Mouse (Mus musculus): ENCODE measurements around the gene Zar1l. TPM values are rescaled to one million over a fixed set of nuclear protein-coding genes. Genes with fewer than 3 reads are reported as not detected.
"Not testable (repeated sequence)": the region's sequence is repeated elsewhere in the genome, so short reads cannot be mapped to it uniquely, and the experiment has no call there.

Zar1l gene
- polyA plus RNA-seq, 1 experiment from 2014 or later, result not detected

DNA sequence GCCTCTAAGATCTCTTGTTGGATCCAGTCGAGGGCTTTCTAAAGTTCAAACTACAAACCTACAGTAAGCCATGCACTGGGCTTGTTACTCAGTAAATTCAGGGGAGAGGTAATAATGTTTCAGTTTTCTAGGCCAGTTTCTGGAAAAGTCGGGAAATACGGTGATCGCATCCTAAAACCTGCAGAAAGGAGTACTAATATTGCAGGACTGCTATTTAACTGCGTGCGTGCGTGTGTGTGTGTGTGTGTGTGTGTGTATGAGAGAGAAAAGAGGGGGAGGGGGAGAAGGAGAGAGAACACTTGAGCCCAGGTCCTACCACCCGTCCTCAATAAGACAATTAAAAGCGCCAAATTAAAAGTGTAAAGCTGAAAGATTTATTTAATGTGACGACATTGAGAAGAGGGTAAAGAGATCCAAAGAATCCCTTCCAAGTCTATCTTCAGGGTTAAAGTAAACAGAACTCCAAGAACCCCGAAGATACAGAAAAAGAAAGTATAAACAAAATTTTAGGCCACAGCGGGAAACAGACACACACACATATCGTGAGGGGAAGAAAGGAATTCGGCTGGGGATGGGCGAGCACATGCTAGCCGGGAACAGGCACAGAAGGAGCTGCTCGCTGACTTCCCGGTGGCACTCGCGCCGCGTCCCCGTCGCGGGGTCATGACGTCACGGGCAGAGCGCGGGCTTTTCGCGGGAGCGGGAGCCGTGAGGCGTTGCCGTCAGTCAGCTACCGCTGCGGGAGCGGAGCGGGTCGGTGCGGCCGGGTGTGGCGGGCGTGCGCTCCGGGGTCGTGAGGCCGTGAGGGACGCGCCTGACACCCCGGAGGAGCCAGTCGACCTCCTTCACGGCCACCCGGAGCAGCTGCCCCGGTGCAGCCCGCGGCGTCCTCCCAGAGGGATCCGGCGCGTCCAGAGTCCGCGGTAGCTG, 4.2 kb upstream of the Zar1l start, which contains the start of gene Brca2:
Gene Brca2, plus strand, starts transcription at position 694 of the 930 bp plus-strand sequence.
- H3K9me3 ChIP-seq (replicated peaks), result no peaks in the 10 kb centered on the region

GRCm38 (mm10) chr5:150519551-150519950, 1.6 kb upstream of the Zar1l start:
- WGBS, result 95% methylated on average over 1 of the region's 1 CpGs
- no peak overlapping the region for H3K4me2 ChIP-seq
- H3K9me3 ChIP-seq (replicated peaks), result no peaks in the 10 kb centered on the region
- no peaks in the 10 kb centered on the region for H3K27me3 ChIP-seq
- H3K4me1 ChIP-seq, result peaks cover 11% of the 10 kb centered on the region
- no peak overlapping the region for H3K27ac ChIP-seq
- no peak overlapping the region for H3K9ac ChIP-seq
- H3K36me3 ChIP-seq, result no peaks in the 10 kb centered on the region
- ATAC-seq (replicated peaks; ENCODE audit: low FRiP score), result no peak
- H3K4me3 ChIP-seq (replicated peaks), result no peak overlapping the region

More for the DNA sequence above, 4.2 kb upstream of the Zar1l start, which contains the start of gene Brca2:
- H3K4me1 ChIP-seq, result peaks cover 11% of the 10 kb centered on the region
- peak; percentile 97 for ATAC-seq (replicated peaks; ENCODE audit: low FRiP score)
- H3K36me3 ChIP-seq, result no peaks in the 10 kb centered on the region
- peak within 1 kb of the TSS; percentile 82 for H3K27ac ChIP-seq
- peak within 1 kb of the TSS; percentile 71 for H3K4me3 ChIP-seq (replicated peaks)
- H3K27me3 ChIP-seq, result no peaks in the 10 kb centered on the region
- H3K4me2 ChIP-seq, result peak within 1 kb of the TSS; percentile 65
- H3K9ac ChIP-seq, result peak within 1 kb of the TSS; percentile 83
- 6% methylated on average over 57 of the region's 63 CpGs for WGBS

GRCm38 (mm10) chr5:150514027-150514426, 3.9 kb downstream of the Zar1l start:
- no peak overlapping the region for H3K9ac ChIP-seq
- H3K4me2 ChIP-seq, result no peak overlapping the region
- H3K27ac ChIP-seq, result no peak overlapping the region
- H3K4me3 ChIP-seq (replicated peaks), result no peak overlapping the region
- H3K27me3 ChIP-seq, result no peaks in the 10 kb centered on the region
- no peaks in the 10 kb centered on the region for H3K36me3 ChIP-seq
- no peaks in the 10 kb centered on the region for H3K9me3 ChIP-seq (replicated peaks)
- 71% methylated on average over 1 of the region's 1 CpGs for WGBS
- no peaks in the 10 kb centered on the region for H3K4me1 ChIP-seq
- no peak for ATAC-seq (replicated peaks; ENCODE audit: low FRiP score)

DNA sequence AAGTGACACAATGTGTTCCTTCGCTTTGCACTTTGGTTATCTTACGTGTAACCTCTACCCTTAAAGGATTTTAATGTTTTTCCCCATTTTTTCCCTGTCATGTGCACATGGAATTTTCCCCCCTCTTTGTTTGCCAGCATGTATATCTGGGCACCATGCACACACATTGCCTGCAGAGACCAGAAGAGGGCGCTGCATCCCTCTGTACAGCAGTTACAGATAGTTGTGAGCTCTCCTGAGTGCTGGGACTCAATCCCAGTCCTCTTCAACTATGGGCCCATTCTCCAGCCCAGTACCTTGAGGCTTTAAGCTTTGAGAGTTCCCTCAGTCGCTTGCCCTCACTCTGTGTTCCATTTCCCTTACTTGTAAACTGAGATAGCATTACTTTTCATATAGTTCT, 4.7 kb downstream of the Zar1l start:
- no peak overlapping the region for H3K27ac ChIP-seq
- no peaks in the 10 kb centered on the region for H3K9me3 ChIP-seq (replicated peaks)
- no peak overlapping the region for H3K9ac ChIP-seq
- H3K4me3 ChIP-seq (replicated peaks), result no peak overlapping the region
- no peak for ATAC-seq (replicated peaks; ENCODE audit: low FRiP score)
- no peaks in the 10 kb centered on the region for H3K4me1 ChIP-seq
- no peaks in the 10 kb centered on the region for H3K27me3 ChIP-seq
- H3K36me3 ChIP-seq, result no peaks in the 10 kb centered on the region
- H3K4me2 ChIP-seq, result no peak overlapping the region
- 83% methylated on average over 4 of the region's 4 CpGs for WGBS

DNA sequence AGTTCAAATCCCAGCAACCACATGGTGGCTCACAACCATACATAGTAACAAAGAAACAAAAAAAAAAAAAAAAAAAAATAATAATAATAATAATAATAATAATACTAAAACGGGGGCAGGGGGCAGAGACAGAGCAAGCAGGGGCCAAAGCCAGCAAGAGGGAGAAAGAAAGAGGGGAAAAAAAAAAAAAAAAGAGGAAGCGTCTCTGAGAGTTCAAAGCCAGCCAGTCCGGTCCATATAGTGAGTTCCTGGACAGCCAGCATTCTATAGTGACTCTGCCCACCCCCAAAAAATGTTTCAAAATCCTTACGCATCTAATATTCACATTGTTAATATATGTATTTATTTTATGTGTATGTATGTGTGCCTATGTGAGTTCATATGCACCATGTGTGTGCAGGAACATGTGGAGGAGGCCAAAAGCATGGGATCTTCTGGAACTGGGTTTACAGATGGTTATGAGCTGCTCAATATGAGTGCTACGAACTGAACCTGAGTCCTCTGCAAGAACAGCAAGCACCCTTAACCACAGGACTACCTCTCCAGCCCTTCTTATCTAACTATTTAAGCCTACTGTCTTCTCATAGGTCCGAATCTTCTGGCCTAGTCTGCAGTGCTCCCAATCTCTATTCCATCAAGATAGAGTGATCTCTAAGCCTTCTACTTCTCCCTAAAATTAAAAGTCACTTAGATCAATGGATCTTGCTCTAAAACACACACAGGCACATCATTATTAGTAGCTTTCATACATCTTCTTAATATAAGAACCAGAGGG, 7.3 kb downstream of the Zar1l start:
- no peaks in the 10 kb centered on the region for H3K27me3 ChIP-seq
- no peaks in the 10 kb centered on the region for H3K4me1 ChIP-seq
- H3K9me3 ChIP-seq (replicated peaks), result no peaks in the 10 kb centered on the region
- no peak overlapping the region for H3K4me3 ChIP-seq (replicated peaks)
- H3K36me3 ChIP-seq, result no peaks in the 10 kb centered on the region
- 85% methylated on average over 6 of the region's 6 CpGs for WGBS
- no peak overlapping the region for H3K9ac ChIP-seq
- no peak overlapping the region for H3K4me2 ChIP-seq
- no peak overlapping the region for H3K27ac ChIP-seq
- no peak for ATAC-seq (replicated peaks; ENCODE audit: low FRiP score)

GRCm38 (mm10) chr5:150495792-150496191, 22.2 kb downstream of the Zar1l start:
- H3K9ac ChIP-seq, result no peak overlapping the region
- ATAC-seq (replicated peaks; ENCODE audit: low FRiP score), result no peak
- H3K27me3 ChIP-seq, result no peaks in the 10 kb centered on the region
- H3K4me2 ChIP-seq, result no peak overlapping the region
- WGBS, result 53% methylated on average over 6 of the region's 6 CpGs
- H3K4me3 ChIP-seq (replicated peaks), result no peak overlapping the region
- no peaks in the 10 kb centered on the region for H3K9me3 ChIP-seq (replicated peaks)
- peaks cover 6% of the 10 kb centered on the region; the same call in 1 of the 2 replicates for H3K4me1 ChIP-seq
- H3K27ac ChIP-seq, result no peak overlapping the region
- 0 out of 2 replicates have a peak, but pooled peaks cover 5% of the 10 kb centered on the region for H3K36me3 ChIP-seq

- not testable (repeated sequence) for H3K27ac ChIP-seq; H3K4me3 ChIP-seq (replicated peaks); H3K9me3 ChIP-seq (replicated peaks); ATAC-seq (replicated peaks; ENCODE audit: low FRiP score); H3K36me3 ChIP-seq; H3K4me2 ChIP-seq; H3K27me3 ChIP-seq; H3K9ac ChIP-seq
- WGBS, result 86% methylated on average over 4 of the region's 4 CpGs
- peaks cover 10% of the 10 kb centered on the region for H3K4me1 ChIP-seq
These were observed 26.3 kb downstream of the Zar1l start for GRCm38 (mm10) chr5:150491573-150492173.

- H3K4me1 ChIP-seq, result peaks cover 10% of the 10 kb centered on the region
- H3K36me3 ChIP-seq, result no peaks in the 10 kb centered on the region
- 0 out of 2 replicates have a peak overlapping the region, but pooled peaks have one; percentile 16 for H3K4me2 ChIP-seq
- H3K27me3 ChIP-seq, result no peaks in the 10 kb centered on the region
- H3K4me3 ChIP-seq (replicated peaks), result no peak overlapping the region
- ATAC-seq (replicated peaks; ENCODE audit: low FRiP score), result peak; percentile 91
- H3K9me3 ChIP-seq (replicated peaks), result no peaks in the 10 kb centered on the region
- H3K9ac ChIP-seq, result no peak overlapping the region
- 0 out of 2 replicates have a peak overlapping the region, but pooled peaks have one; percentile 56 for H3K27ac ChIP-seq
- 26% methylated on average over 8 of the region's 8 CpGs for WGBS
These were observed 27.1 kb downstream of the Zar1l start for GRCm38 (mm10) chr5:150490821-150491220.

- Histone ChIP-seq H3K27ac (peak overlapping the region; percentile 56; the same call in 1 of the 2 replicates), H3K4me3 (replicated peaks) (no peak overlapping the region), H3K4me1 (peaks cover 13% of the 10 kb centered on the region), H3K9ac (no peak overlapping the region), H3K36me3 (no peaks in the 10 kb centered on the region), H3K27me3 (no peaks in the 10 kb centered on the region), H3K9me3 (replicated peaks) (no peaks in the 10 kb centered on the region), H3K4me2 (no peak overlapping the region)
- 43% methylated on average over 3 of the region's 3 CpGs for WGBS
- peak; percentile 57 for ATAC-seq (replicated peaks; ENCODE audit: low FRiP score)
These were observed 27.7 kb downstream of the Zar1l start for GRCm38 (mm10) chr5:150490285-150490684.

- peak; percentile 54; the same call in 1 of the 2 replicates for ATAC-seq (replicated peaks; ENCODE audit: low FRiP score)
- H3K27ac ChIP-seq, result peak overlapping the region; percentile 23; the same call in 1 of the 2 replicates
- H3K9ac ChIP-seq, result no peak overlapping the region
- H3K27me3 ChIP-seq, result no peaks in the 10 kb centered on the region
- H3K4me2 ChIP-seq, result no peak overlapping the region
- H3K4me1 ChIP-seq, result peaks cover 5% of the 10 kb centered on the region; the same call in 1 of the 2 replicates
- 52% methylated on average over 3 of the region's 3 CpGs for WGBS
- no peaks in the 10 kb centered on the region for H3K9me3 ChIP-seq (replicated peaks)
- no peaks in the 10 kb centered on the region for H3K36me3 ChIP-seq
- H3K4me3 ChIP-seq (replicated peaks), result no peak overlapping the region
These were observed 32.8 kb downstream of the Zar1l start for GRCm38 (mm10) chr5:150485198-150485597.

DNA sequence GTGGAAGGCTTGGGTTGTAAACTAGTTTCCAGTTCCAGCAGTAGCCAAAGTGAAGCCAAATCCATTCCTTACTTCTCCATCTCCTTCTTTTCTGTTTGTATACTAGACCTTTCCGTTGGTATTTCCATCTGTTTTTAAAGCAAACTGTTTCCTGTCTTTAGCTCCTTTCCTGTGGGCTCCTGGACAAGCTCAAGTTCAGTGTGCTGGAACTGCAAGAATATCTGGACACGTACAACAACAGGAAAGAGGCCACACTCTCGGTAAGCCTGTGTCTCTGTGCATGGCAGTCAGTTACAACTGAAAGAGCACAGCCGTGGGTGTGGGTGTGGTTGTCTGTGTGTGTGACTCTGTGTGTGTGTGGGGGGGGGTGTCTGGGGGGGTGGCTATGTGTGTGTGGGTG, 39.4 kb downstream of the Zar1l start:
- no peak overlapping the region for H3K9ac ChIP-seq
- 44% methylated on average over 4 of the region's 4 CpGs for WGBS
- no peak overlapping the region for H3K4me2 ChIP-seq
- no peak overlapping the region for H3K4me3 ChIP-seq (replicated peaks)
- no peak overlapping the region for H3K27ac ChIP-seq
- no peaks in the 10 kb centered on the region for H3K36me3 ChIP-seq
- H3K9me3 ChIP-seq (replicated peaks), result no peaks in the 10 kb centered on the region
- H3K27me3 ChIP-seq, result no peaks in the 10 kb centered on the region
- no peaks in the 10 kb centered on the region for H3K4me1 ChIP-seq
- ATAC-seq (replicated peaks; ENCODE audit: low FRiP score), result no peak
